Mouse (Mus musculus) stomach, embryonic 14.5 days (tissue): ENCODE measurements at regions not wholly inside any gene's neighbourhood (a gene's known extent, or its start where the extent isn't known, plus 50 kb on each side); places are given as distances from the start of the nearest gene placed in this dataset.

Experiments
- ATAC-seq: fragments of 200-750 bp; cut with Nextera tagmentation; 2 replicates; pipeline ENCODE4 v1.8.0; 2017; ENCODE audit warnings: low read depth, moderate TSS enrichment; ENCODE audit not compliant: insufficient number of reproducible peaks, insufficient read depth, low FRiP score
- H3K27ac ChIP-seq: fragments of 300-500 bp; sonication (generic); 2 replicates; pipeline ENCODE4 v1.5.1; 2014; ENCODE audit warnings: mild to moderate bottlenecking, low read length, moderate library complexity, mixed read lengths
- H3K27me3 ChIP-seq: fragments of 300-500 bp; sonication (generic); 2 replicates; pipeline ENCODE4 v1.6.1; 2014; ENCODE audit warnings: low read length, control low read depth, mixed read lengths; ENCODE audit not compliant: control insufficient read depth, insufficient read depth
- H3K36me3 ChIP-seq: fragments of 300-500 bp; sonication (generic); 2 replicates; pipeline ENCODE4 v1.6.1; 2014; ENCODE audit warnings: mild to moderate bottlenecking, control low read depth, low read length, moderate library complexity, mixed read lengths; ENCODE audit not compliant: control insufficient read depth, insufficient read depth
- H3K4me1 ChIP-seq: fragments of 300-500 bp; sonication (generic); 2 replicates; pipeline ENCODE4 v1.6.1; 2014; ENCODE audit warnings: low read length, control low read depth, mixed read lengths; ENCODE audit not compliant: control insufficient read depth, insufficient read depth
- H3K4me2 ChIP-seq: fragments of 300-500 bp; sonication (generic); replicated peaks from 2 replicates; pipeline ENCODE4 v1.6.1; 2014; ENCODE audit warnings: low read depth, low read length, control low read depth
- H3K4me3 ChIP-seq: fragments of 300-500 bp; sonication (generic); 2 replicates; pipeline ENCODE4 v1.5.1; 2014; ENCODE audit warnings: low read depth, low read length, control low read depth
- H3K9ac ChIP-seq: fragments of 300-500 bp; sonication (generic); replicated peaks from 2 replicates; pipeline ENCODE4 v1.6.1; 2014; ENCODE audit warnings: low read depth, mild to moderate bottlenecking, control low read depth, low read length, moderate library complexity, mixed read lengths
- H3K9me3 ChIP-seq: fragments of 300-500 bp; sonication (generic); 2 replicates; pipeline ENCODE4 v1.6.1; 2016; ENCODE audit warnings: low read depth, low read length, control low read depth; ENCODE audit not compliant: control insufficient read depth
- WGBS: fragments of 180-500 bp; shearing (Covaris S2); extraction: QIAGEN DNeasy Blood & Tissue Kit; methylation state at CpG from one replicate; pipeline ENCODE4 v1.1.7; 2014; 5-methylcytosine and 5-hydroxymethylcytosine counted together

DNA sequence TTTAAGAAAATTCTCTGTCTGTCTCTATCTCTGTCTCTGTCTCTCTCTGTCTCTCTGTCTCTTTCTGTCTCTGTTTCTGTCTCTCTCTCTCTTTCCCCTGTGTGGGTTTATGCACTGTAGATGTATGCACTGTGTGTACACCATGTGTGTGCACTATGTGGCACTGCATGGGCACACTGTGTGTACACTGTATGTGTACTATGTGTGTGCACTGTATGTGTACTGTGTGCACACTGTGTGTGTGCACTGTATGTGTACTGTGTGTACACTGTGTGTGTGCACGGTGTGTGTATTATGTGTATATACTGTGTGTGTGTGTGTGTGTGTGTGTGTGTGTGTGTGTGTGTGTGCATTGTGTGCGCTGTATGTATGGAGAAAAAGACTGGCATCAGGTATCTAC lies 281.5 kb upstream of the Dynlrb2 start:
- Histone ChIP-seq H3K36me3 (no peaks in the 10 kb centered on the region), H3K27me3 (no peaks in the 10 kb centered on the region)

DNA sequence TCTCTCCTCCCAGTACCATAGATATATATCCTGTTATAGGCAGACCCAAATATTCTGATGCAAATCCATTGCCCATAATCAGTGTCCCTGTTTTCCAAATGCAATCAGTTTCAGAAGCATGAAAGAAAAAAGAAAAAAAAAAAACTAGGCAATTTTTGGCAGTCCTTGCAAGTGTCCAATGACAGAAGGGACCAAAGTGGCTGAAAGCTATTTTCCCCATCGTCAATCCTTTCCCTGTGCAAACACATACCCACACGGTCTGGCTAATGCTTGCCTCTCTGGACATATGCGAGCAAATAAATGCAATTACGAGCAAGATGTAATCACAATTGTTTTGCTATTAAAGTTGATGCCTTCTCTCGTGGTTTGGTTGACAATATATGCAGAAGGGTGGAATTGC lies 288.9 kb upstream of the Dynlrb2 start:
- Histone ChIP-seq H3K27ac (no peak overlapping the region), H3K4me2 (no peak overlapping the region), H3K27me3 (no peaks in the 10 kb centered on the region), H3K9me3 (no peaks in the 10 kb centered on the region), H3K9ac (no peak overlapping the region), H3K36me3 (no peaks in the 10 kb centered on the region), H3K4me3 (no peak overlapping the region), H3K4me1 (no peaks in the 10 kb centered on the region)
- 73% methylated on average over 5 of the region's 5 CpGs for WGBS
- ATAC-seq: no peak

More for the DNA sequence above, 281.5 kb upstream of the Dynlrb2 start:
- H3K9ac ChIP-seq: no peak overlapping the region
- 96% methylated on average over 2 of the region's 2 CpGs for WGBS
- no peak for ATAC-seq
- H3K9me3 ChIP-seq: no peaks in the 10 kb centered on the region
- no peak overlapping the region for H3K4me2 ChIP-seq
- no peaks in the 10 kb centered on the region for H3K4me1 ChIP-seq
- no peak overlapping the region for H3K27ac ChIP-seq
- H3K4me3 ChIP-seq: no peak overlapping the region

- H3K9ac ChIP-seq: no peak overlapping the region
- 40% methylated on average over 5 of the region's 5 CpGs for WGBS
- H3K4me2 ChIP-seq: no peak overlapping the region
- no peaks in the 10 kb centered on the region for H3K4me1 ChIP-seq
- no peaks in the 10 kb centered on the region for H3K36me3 ChIP-seq
- H3K4me3 ChIP-seq: no peak overlapping the region
- H3K27ac ChIP-seq: no peak overlapping the region
- H3K9me3 ChIP-seq: no peaks in the 10 kb centered on the region
- ATAC-seq: no peak
- no peaks in the 10 kb centered on the region for H3K27me3 ChIP-seq
Observed at GRCm38 (mm10) chr8:116215286-116215860, 289.4 kb upstream of the Dynlrb2 start.

DNA sequence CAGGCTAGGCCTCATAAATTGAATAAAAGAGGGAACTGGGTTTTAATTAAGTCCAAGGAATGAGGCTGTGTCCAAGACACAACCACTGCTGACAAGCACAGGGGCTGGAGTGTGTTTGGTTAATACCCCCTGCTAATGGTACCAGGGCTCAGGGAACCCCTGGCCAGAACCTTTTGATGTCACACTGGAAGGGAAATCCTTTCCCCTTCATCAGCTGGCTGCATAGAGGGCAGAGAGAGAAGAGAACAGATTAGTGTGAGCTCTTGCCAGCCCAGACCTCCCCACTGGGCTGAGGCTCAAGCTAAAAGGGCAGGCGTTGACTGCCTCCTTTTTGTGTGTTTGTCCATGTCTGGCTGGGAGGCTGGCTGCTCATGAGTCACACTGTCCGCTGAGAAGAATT lies 301.1 kb upstream of the Dynlrb2 start:
- WGBS: 67% methylated on average over 2 of the region's 2 CpGs
- no peak for ATAC-seq
- H3K9ac ChIP-seq: no peak overlapping the region
- no peak overlapping the region for H3K4me3 ChIP-seq
- H3K4me2 ChIP-seq: no peak overlapping the region
- no peaks in the 10 kb centered on the region for H3K4me1 ChIP-seq
- H3K27me3 ChIP-seq: no peaks in the 10 kb centered on the region
- H3K36me3 ChIP-seq: no peaks in the 10 kb centered on the region
- H3K9me3 ChIP-seq: 0 out of 2 replicates have a peak, but pooled peaks cover 7% of the 10 kb centered on the region
- no peak overlapping the region for H3K27ac ChIP-seq

- no peak overlapping the region for H3K4me2 ChIP-seq
- no peak overlapping the region for H3K27ac ChIP-seq
- H3K36me3 ChIP-seq: no peaks in the 10 kb centered on the region
- 56% methylated on average over 11 of the region's 11 CpGs for WGBS
- H3K4me1 ChIP-seq: no peaks in the 10 kb centered on the region
- no peaks in the 10 kb centered on the region for H3K27me3 ChIP-seq
- H3K9me3 ChIP-seq: no peaks in the 10 kb centered on the region
- no peak for ATAC-seq
- no peak overlapping the region for H3K9ac ChIP-seq
- H3K4me3 ChIP-seq: no peak overlapping the region
Observed at GRCm38 (mm10) chr8:116200459-116200999, 304.2 kb upstream of the Dynlrb2 start.

GRCm38 (mm10) chr8:116196623-116197184 lies 308.1 kb upstream of the Dynlrb2 start:
- WGBS: 90% methylated on average over 9 of the region's 9 CpGs
- H3K4me1 ChIP-seq: no peaks in the 10 kb centered on the region
- no peak for ATAC-seq
- no peak overlapping the region for H3K9ac ChIP-seq
- no peaks in the 10 kb centered on the region for H3K27me3 ChIP-seq
- H3K36me3 ChIP-seq: no peaks in the 10 kb centered on the region
- no peak overlapping the region for H3K4me2 ChIP-seq
- H3K4me3 ChIP-seq: no peak overlapping the region
- H3K9me3 ChIP-seq: no peaks in the 10 kb centered on the region
- no peak overlapping the region for H3K27ac ChIP-seq

- Histone ChIP-seq H3K4me1 (no peaks in the 10 kb centered on the region), H3K9me3 (no peaks in the 10 kb centered on the region), H3K4me3 (no peak overlapping the region), H3K27me3 (no peaks in the 10 kb centered on the region), H3K36me3 (no peaks in the 10 kb centered on the region), H3K27ac (no peak overlapping the region), H3K4me2 (no peak overlapping the region), H3K9ac (no peak overlapping the region)
- no peak for ATAC-seq
- WGBS: 30% methylated on average over 3 of the region's 3 CpGs
Observed at GRCm38 (mm10) chr8:116192096-116192495, 312.7 kb upstream of the Dynlrb2 start.

DNA sequence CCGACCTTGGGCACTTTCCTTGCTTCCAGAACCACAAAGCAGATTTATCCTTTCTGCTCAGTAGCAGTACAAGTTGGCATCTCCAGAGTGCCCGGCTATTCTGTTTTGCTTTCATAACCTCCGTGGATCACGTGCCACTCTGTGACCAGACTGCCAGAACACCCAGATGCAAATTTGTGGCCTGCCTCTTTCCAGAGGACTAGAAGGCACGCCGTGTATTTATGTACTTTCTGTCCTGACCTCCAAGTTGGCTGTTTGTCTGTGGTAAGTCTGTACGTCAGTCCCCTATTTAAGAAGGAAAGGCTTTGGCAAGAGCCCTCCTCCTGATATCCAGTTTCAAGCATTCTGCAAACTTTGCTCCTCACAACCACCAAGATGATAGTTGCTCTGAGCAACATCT lies 319.6 kb upstream of the Dynlrb2 start:
- Histone ChIP-seq H3K36me3 (no peaks in the 10 kb centered on the region), H3K27me3 (no peaks in the 10 kb centered on the region), H3K9ac (no peak overlapping the region), H3K4me2 (no peak overlapping the region), H3K27ac (no peak overlapping the region), H3K4me3 (no peak overlapping the region), H3K4me1 (no peaks in the 10 kb centered on the region), H3K9me3 (no peaks in the 10 kb centered on the region)
- no peak for ATAC-seq
- WGBS: 86% methylated on average over 7 of the region's 7 CpGs

DNA sequence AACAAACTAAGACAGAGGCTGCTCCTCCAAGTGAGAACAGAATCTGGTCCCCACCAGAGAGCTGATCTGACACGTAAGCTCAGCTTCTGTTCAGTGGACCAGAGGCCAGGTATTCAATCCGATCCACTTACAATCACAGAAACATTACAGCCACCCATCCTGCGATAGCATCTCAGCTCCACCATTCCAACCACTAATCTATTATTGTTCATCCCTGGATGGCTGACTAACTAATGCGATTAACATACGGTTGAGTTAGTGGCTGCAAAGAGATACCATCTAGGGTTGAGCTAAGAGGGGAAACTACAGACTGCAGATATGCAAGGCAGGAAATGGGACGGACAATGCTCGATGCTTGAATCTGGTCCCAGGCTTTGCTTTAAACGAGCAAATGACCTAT lies 320.5 kb upstream of the Dynlrb2 start:
- no peak overlapping the region for H3K4me3 ChIP-seq
- H3K4me1 ChIP-seq: no peaks in the 10 kb centered on the region
- no peak overlapping the region for H3K27ac ChIP-seq
- no peaks in the 10 kb centered on the region for H3K9me3 ChIP-seq
- no peak for ATAC-seq
- no peak overlapping the region for H3K4me2 ChIP-seq
- H3K9ac ChIP-seq: no peak overlapping the region
- H3K36me3 ChIP-seq: no peaks in the 10 kb centered on the region
- 73% methylated on average over 8 of the region's 8 CpGs for WGBS
- no peaks in the 10 kb centered on the region for H3K27me3 ChIP-seq
